In genomic region chr8:126540298-126540697, GRCm38 (mm10) we compare ENCODE assay signal across 10 mouse cellular contexts. TPM values are rescaled to one million over a fixed set of nuclear protein-coding genes. Genes with fewer than 3 reads are reported as not detected.
A peak's percentile ranks its signal among the peaks of the same experiment; 100 is the strongest.
DNase-seq lines count a peak whose midpoint lies in the region; ATAC-seq and TF ChIP-seq lines count a peak whose summit lies in the region.
"Had no signal": no experiment of that assay in that cellular context is flagged by ENCODE, and none has a peak within 500 bp of the region (broad histone marks: within the 10 kb centered on the region; RNA-seq: fewer than 3 reads in every experiment).

No protein-coding gene starts in this region.

- ATAC-seq in heart, postnatal 0 days (ENCODE audit: insufficient read depth, low read depth) = no peak
- no peak for ATAC-seq in midbrain, embryonic 15.5 days (replicated peaks)
- no peak for ATAC-seq in lung, postnatal 0 days

- H3K9me3 ChIP-seq in heart, postnatal 0 days (replicated peaks; ENCODE audit: control insufficient read depth, low read length) = no peaks in the 10 kb centered on the region
- no peaks in the 10 kb centered on the region for H3K9me3 ChIP-seq in midbrain, embryonic 15.5 days
- H3K9me3 ChIP-seq in lung, postnatal 0 days (ENCODE audit: low read length) = no peaks in the 10 kb centered on the region
- H3K9me3 ChIP-seq: liver, embryonic 13.5 days had no signal

- H3K27me3 ChIP-seq in heart, postnatal 0 days (ENCODE audit: control insufficient read depth, insufficient read depth, low read length) = no peaks in the 10 kb centered on the region
- no peaks in the 10 kb centered on the region for H3K27me3 ChIP-seq in C2C12 (ENCODE audit: control insufficient read depth, insufficient read depth, insufficient read length)
- H3K27me3 ChIP-seq in midbrain, embryonic 15.5 days (replicated peaks) = no peaks in the 10 kb centered on the region
- H3K27me3 ChIP-seq in lung, postnatal 0 days (replicated peaks; ENCODE audit: insufficient read depth, low read length) = no peaks in the 10 kb centered on the region
- H3K27me3 ChIP-seq: liver, embryonic 13.5 days had no signal

- intact Hi-C loops in heart, postnatal 25 days (cut with DNase I) = no loop called here

- no peak overlapping the region for H3ac ChIP-seq in C2C12 (ENCODE audit: control insufficient read depth, insufficient read length, low read depth)

- no peaks in the 10 kb centered on the region for H3K36me3 ChIP-seq in heart, postnatal 0 days (replicated peaks; ENCODE audit: control insufficient read depth, insufficient read depth, low read length)
- H3K36me3 ChIP-seq in C2C12 (ENCODE audit: control insufficient read depth, insufficient read depth) = no peaks in the 10 kb centered on the region
- no peaks in the 10 kb centered on the region for H3K36me3 ChIP-seq in midbrain, embryonic 15.5 days (replicated peaks)
- H3K36me3 ChIP-seq in lung, postnatal 0 days (ENCODE audit: insufficient read depth, low read length) = no peaks in the 10 kb centered on the region
- H3K36me3 ChIP-seq: liver, embryonic 13.5 days had no signal

- H3K4me3 ChIP-seq in heart, postnatal 0 days (ENCODE audit: low read depth, low read length) = no peak overlapping the region
- no peak overlapping the region for H3K4me3 ChIP-seq in C2C12 (ENCODE audit: insufficient read depth, poor library complexity, severe bottlenecking)
- no peak overlapping the region for H3K4me3 ChIP-seq in midbrain, embryonic 15.5 days
- H3K4me3 ChIP-seq in lung, postnatal 0 days (ENCODE audit: low read depth, low read length) = no peak overlapping the region
- H3K4me3 ChIP-seq: liver, embryonic 13.5 days had no signal

- H3K4me2 ChIP-seq in heart, postnatal 0 days (ENCODE audit: low read depth, low read length) = no peak overlapping the region
- H3K4me2 ChIP-seq in midbrain, embryonic 15.5 days = no peak overlapping the region
- no peak overlapping the region for H3K4me2 ChIP-seq in lung, postnatal 0 days (replicated peaks; ENCODE audit: low read depth, low read length)
- H3K4me2 ChIP-seq: liver, embryonic 13.5 days had no signal

- H3K27ac ChIP-seq in heart, postnatal 0 days (ENCODE audit: low read depth) = peak overlapping the region; percentile 79
- H3K27ac ChIP-seq in midbrain, embryonic 15.5 days = peak overlapping the region; percentile 94
- H3K27ac ChIP-seq in lung, postnatal 0 days (ENCODE audit: low read length) = no peak overlapping the region
- H3K27ac ChIP-seq: liver, embryonic 13.5 days had no signal

- no peak for TF ChIP-seq CTCF in heart, postnatal 0 days (IDR thresholded peaks at IDR 0.05; ENCODE audit: low read depth)
- no peak for TF ChIP-seq CTCF in C2C12 (IDR thresholded peaks at IDR 0.05; ENCODE audit: control insufficient read depth, insufficient read depth, insufficient read length)
- TF ChIP-seq CTCF in lung, postnatal 0 days (IDR thresholded peaks at IDR 0.05) = no peak

- DNase-seq in cerebellum, adult 9-10 months = peak; percentile 29
- DNase-seq in cerebellum, postnatal 36 days = no peak
- DNase-seq in heart, postnatal 0 days (ENCODE audit: low spot score) = no peak
- no peak for DNase-seq in heart, postnatal 25 days (ENCODE audit: low spot score)
- no peak for DNase-seq in right cerebral cortex, postnatal 4 days
- DNase-seq in lung, postnatal 0 days (ENCODE audit: low spot score) = no peak
- DNase-seq: kidney, adult 18-20 months; liver, embryonic 13.5 days had no signal

- 63% methylated on average over 5 of the region's 5 CpGs for WGBS in heart, postnatal 0 days
- WGBS in midbrain, embryonic 15.5 days = 87% methylated on average over 5 of the region's 5 CpGs
- 72% methylated on average over 5 of the region's 5 CpGs for WGBS in lung, postnatal 0 days

- H3K9ac ChIP-seq in heart, postnatal 0 days (replicated peaks; ENCODE audit: low read depth, low read length) = no peak overlapping the region
- H3K9ac ChIP-seq in midbrain, embryonic 15.5 days = no peak overlapping the region
- H3K9ac ChIP-seq in lung, postnatal 0 days (replicated peaks; ENCODE audit: low read depth) = no peak overlapping the region
- H3K9ac ChIP-seq: liver, embryonic 13.5 days had no signal

- no peaks in the 10 kb centered on the region for H3K79me2 ChIP-seq in C2C12 (ENCODE audit: control insufficient read depth, insufficient read depth)

- H3K79me3 ChIP-seq in C2C12 (ENCODE audit: low read depth) = no peaks in the 10 kb centered on the region

- no peak for TF ChIP-seq EP300 in heart, postnatal 0 days (IDR thresholded peaks at IDR 0.05; ENCODE audit: low read depth)
- TF ChIP-seq EP300 in lung, postnatal 0 days (IDR thresholded peaks at IDR 0.05) = no peak

- H3K4me1 ChIP-seq in heart, postnatal 0 days (ENCODE audit: control insufficient read depth, insufficient read depth) = peaks cover 55% of the 10 kb centered on the region
- peaks cover 48% of the 10 kb centered on the region for H3K4me1 ChIP-seq in midbrain, embryonic 15.5 days
- peaks cover 18% of the 10 kb centered on the region; the same call in 1 of the 2 replicates for H3K4me1 ChIP-seq in lung, postnatal 0 days (ENCODE audit: insufficient read depth, low read depth, low read length)

TF ChIP-seq in C2C12, 6 proteins besides CTCF, POLR2A, EP300 and RAD21:
- no peak for TF ChIP-seq MYOG (IDR thresholded peaks at IDR 0.05; ENCODE audit: control insufficient read depth, extremely low read depth, insufficient read length)
- peak; percentile 61 for TF ChIP-seq MYOD1 (IDR thresholded peaks at IDR 0.05; ENCODE audit: control insufficient read depth, insufficient read length, low read depth)
- TF ChIP-seq FOSL1 (IDR thresholded peaks at IDR 0.05; ENCODE audit: insufficient read depth, low read length, poor library complexity, severe bottlenecking) = no peak
- no peak for TF ChIP-seq CEBPB (IDR thresholded peaks at IDR 0.05; ENCODE audit: low read depth)
- no peak for TF ChIP-seq USF1 (IDR thresholded peaks at IDR 0.05; ENCODE audit: low read depth)
- TF ChIP-seq MAX (IDR thresholded peaks at IDR 0.05) = peak; percentile 10

RNA-seq across cellular contexts. Expression of gene Irf2bp2, which starts 53.5 kb away (rescaled TPM):
- total RNA-seq in heart, postnatal 0 days (2014; rRNA removed; ENCODE audit: low replicate concordance) = 132 and 175 TPM in 2 replicates
- 9.6 and 9.8 TPM in 2 replicates for polyA plus RNA-seq in heart, postnatal 0 days (2015; fragmentation: Nextera tagmentation; extraction: Ambion mirVana)
- total RNA-seq in heart, postnatal 25 days (2021) = 10 to 100 TPM; 63.9 to 71.4 TPM
- polyA plus RNA-seq in C2C12 (2012; fragmentation: generic; extraction: Trizol) = 20.9 TPM
- polyA plus RNA-seq in midbrain, embryonic 15.5 days (2015; fragmentation: Nextera tagmentation; extraction: Ambion mirVana) = 9.7 and 10.0 TPM in 2 replicates
- 19.5 and 24.1 TPM in 2 replicates for polyA plus RNA-seq in lung, postnatal 0 days (2015; fragmentation: Nextera tagmentation; extraction: Ambion mirVana)
